Mouse (Mus musculus) forebrain, embryonic 11.5 days (tissue): Measurements from ENCODE around the gene Ccdc81. TPM values are rescaled to one million over a fixed set of nuclear protein-coding genes. Genes with fewer than 3 reads are reported as not detected.

ENCODE experiments used
- ATAC-seq: fragments of 200-750 bp; cut with Nextera tagmentation; replicated peaks from 2 replicates; pipeline ENCODE4 v1.8.0; 2017; ENCODE audit warnings: moderate TSS enrichment; ENCODE audit not compliant: low FRiP score
- DNase-seq: peaks from one replicate; pipeline ENCODE4 v3.0.0-alpha.2; 2017; ENCODE audit warnings: low spot score
- H3K27ac ChIP-seq: fragments of 300-500 bp; sonication (generic); 2 replicates; pipeline ENCODE4 v1.5.1; 2014; ENCODE audit warnings: low read depth, low read length
- H3K27me3 ChIP-seq: fragments of 300-500 bp; sonication (generic); 2 replicates; pipeline ENCODE4 v1.6.1; 2014; ENCODE audit warnings: mild to moderate bottlenecking, low read length, mixed read lengths; ENCODE audit not compliant: control insufficient read depth, insufficient read depth
- H3K36me3 ChIP-seq: fragments of 300-500 bp; sonication (generic); 2 replicates; pipeline ENCODE4 v1.6.1; 2014; ENCODE audit warnings: mild to moderate bottlenecking, low read length, moderate library complexity, mixed read lengths; ENCODE audit not compliant: control insufficient read depth, insufficient read depth
- H3K4me1 ChIP-seq: fragments of 300-500 bp; sonication (generic); replicated peaks from 2 replicates; pipeline ENCODE4 v1.6.1; 2014; ENCODE audit warnings: low read length, mixed read lengths; ENCODE audit not compliant: control insufficient read depth, insufficient read depth
- H3K4me2 ChIP-seq: fragments of 300-500 bp; sonication (generic); 2 replicates; pipeline ENCODE4 v1.6.1; 2014; ENCODE audit warnings: low read depth, mild to moderate bottlenecking, low read length, moderate library complexity, mixed read lengths; ENCODE audit not compliant: severe bottlenecking
- H3K4me3 ChIP-seq: fragments of 300-500 bp; sonication (generic); 2 replicates; pipeline ENCODE4 v1.5.1; 2014; ENCODE audit warnings: low read depth, low read length
- H3K9ac ChIP-seq: fragments of 300-500 bp; sonication (generic); 2 replicates; pipeline ENCODE4 v1.6.1; 2014; ENCODE audit warnings: low read length
- H3K9me3 ChIP-seq: fragments of 300-500 bp; sonication (generic); 2 replicates; pipeline ENCODE4 v1.6.1; 2016; ENCODE audit warnings: low read length, mixed read lengths; ENCODE audit not compliant: control insufficient read depth
- WGBS: fragments of 180-500 bp; shearing (Covaris S2); extraction: QIAGEN DNeasy Blood & Tissue Kit; methylation state at CpG from one replicate; pipeline ENCODE4 v1.1.7; 2014; 5-methylcytosine and 5-hydroxymethylcytosine counted together
- polyA plus RNA-seq: library from polyadenylated mRNA; unstranded; fragments of >200 nt; fragmentation: Nextera tagmentation; extraction: Ambion mirVana; gene quantifications from 2 replicates; pipeline ENCODE4 v1.2.1, GENCODE M21; 2014

Gene Ccdc81
- polyA plus RNA-seq, 1 experiment from 2014 or later: 0.11 TPM

GRCm38 (mm10) chr7:89891856-89892255 is 11.6 kb downstream of the Ccdc81 start:
- Histone ChIP-seq H3K4me3 (no peak overlapping the region), H3K27me3 (no peaks in the 10 kb centered on the region), H3K9ac (no peak overlapping the region), H3K27ac (no peak overlapping the region), H3K4me2 (no peak overlapping the region), H3K9me3 (no peaks in the 10 kb centered on the region), H3K4me1 (no peaks in the 10 kb centered on the region), H3K36me3 (no peaks in the 10 kb centered on the region)
- WGBS: 28% methylated on average over 4 of the region's 4 CpGs
- ATAC-seq (no peak), DNase-seq (no peak)

DNA sequence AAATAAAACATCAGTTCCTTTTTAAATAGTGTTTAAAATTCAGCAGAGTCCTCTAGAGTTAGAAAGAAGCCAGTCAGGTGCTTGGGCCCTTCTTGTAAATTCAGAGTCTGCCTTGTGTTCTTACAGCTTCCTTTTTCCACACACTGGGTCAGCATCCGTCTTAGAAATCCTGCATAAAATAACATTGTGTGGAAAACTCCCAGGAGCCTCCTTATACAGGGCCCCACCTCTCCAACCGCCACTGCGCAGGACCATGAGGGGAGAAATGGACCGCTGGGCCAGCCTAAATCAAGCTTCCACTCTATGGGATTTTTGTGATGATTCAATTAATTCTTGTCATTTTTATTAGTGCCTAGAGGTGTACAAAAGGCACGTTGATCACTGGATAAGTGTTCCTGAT is 12.0 kb downstream of the Ccdc81 start:
- DNase-seq (no peak), ATAC-seq (no peak)
- Histone ChIP-seq H3K4me1 (no peaks in the 10 kb centered on the region), H3K9ac (no peak overlapping the region), H3K9me3 (no peaks in the 10 kb centered on the region), H3K27ac (no peak overlapping the region), H3K27me3 (no peaks in the 10 kb centered on the region), H3K36me3 (no peaks in the 10 kb centered on the region), H3K4me2 (no peak overlapping the region), H3K4me3 (no peak overlapping the region)
- WGBS: 84% methylated on average over 5 of the region's 5 CpGs

DNA sequence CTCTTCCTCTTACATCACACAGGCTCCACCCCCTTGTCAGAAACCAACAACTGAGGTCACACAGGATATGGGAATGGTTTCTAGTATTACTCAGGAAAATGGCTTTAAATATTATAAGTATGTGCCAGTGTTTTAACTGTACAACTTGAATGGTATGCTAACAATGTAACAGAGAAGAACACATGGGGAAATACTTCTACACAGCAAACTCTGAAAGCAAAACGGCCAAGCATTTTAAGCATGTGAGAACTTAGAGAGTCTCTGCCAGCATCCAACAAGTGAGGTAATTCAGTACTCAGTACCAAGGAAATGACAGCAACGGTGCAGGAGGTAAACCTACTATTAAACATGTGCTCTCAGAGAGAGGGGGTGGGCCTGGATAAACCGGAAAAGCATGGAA is 18.9 kb downstream of the Ccdc81 start:
- H3K27me3 ChIP-seq: no peaks in the 10 kb centered on the region
- DNase-seq (no peak), ATAC-seq (no peak)
- H3K9ac ChIP-seq: no peak overlapping the region
- no peaks in the 10 kb centered on the region for H3K9me3 ChIP-seq
- no peak overlapping the region for H3K4me2 ChIP-seq
- H3K4me3 ChIP-seq: no peak overlapping the region
- H3K36me3 ChIP-seq: no peaks in the 10 kb centered on the region
- no peak overlapping the region for H3K27ac ChIP-seq
- H3K4me1 ChIP-seq: no peaks in the 10 kb centered on the region
- 77% methylated on average over 3 of the region's 3 CpGs for WGBS

GRCm38 (mm10) chr7:89879686-89880085 is 23.7 kb downstream of the Ccdc81 start:
- H3K9ac ChIP-seq: no peak overlapping the region
- WGBS: 90% methylated on average over 1 of the region's 1 CpGs
- H3K36me3 ChIP-seq: no peaks in the 10 kb centered on the region
- no peak overlapping the region for H3K4me2 ChIP-seq
- no peak overlapping the region for H3K4me3 ChIP-seq
- ATAC-seq (no peak), DNase-seq (no peak)
- no peaks in the 10 kb centered on the region for H3K9me3 ChIP-seq
- H3K4me1 ChIP-seq: no peaks in the 10 kb centered on the region
- H3K27me3 ChIP-seq: no peaks in the 10 kb centered on the region
- no peak overlapping the region for H3K27ac ChIP-seq

- Histone ChIP-seq H3K27me3 (no peaks in the 10 kb centered on the region), H3K27ac (no peak overlapping the region), H3K9ac (no peak overlapping the region), H3K4me3 (no peak overlapping the region), H3K36me3 (no peaks in the 10 kb centered on the region), H3K9me3 (no peaks in the 10 kb centered on the region), H3K4me2 (no peak overlapping the region), H3K4me1 (no peaks in the 10 kb centered on the region)
- DNase-seq (no peak), ATAC-seq (no peak)
- WGBS: 77% methylated on average over 5 of the region's 5 CpGs
Observed at GRCm38 (mm10) chr7:89867221-89867620, 36.2 kb downstream of the Ccdc81 start.

DNA sequence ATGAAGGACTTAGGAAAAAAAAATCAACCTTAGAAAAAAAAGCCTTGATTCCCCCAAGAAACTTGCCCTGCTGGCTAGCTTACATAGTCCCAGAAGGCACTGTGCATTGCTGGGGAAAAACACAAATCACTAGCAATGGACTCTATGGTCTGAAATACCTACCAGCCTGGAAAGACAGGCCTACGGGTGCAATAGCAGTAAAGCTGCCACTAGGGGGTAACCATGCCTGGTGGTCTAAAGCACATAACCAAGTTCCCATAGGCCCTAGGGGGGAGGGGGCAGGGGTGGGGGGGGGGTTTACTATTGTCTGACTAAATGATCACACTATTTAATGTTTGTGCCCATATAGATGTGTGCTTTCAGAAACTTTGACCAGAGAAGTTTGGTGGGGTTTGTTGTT is 38.7 kb downstream of the Ccdc81 start:
- Histone ChIP-seq H3K4me3 (no peak overlapping the region), H3K27me3 (no peaks in the 10 kb centered on the region), H3K9ac (no peak overlapping the region), H3K4me2 (no peak overlapping the region), H3K27ac (no peak overlapping the region), H3K36me3 (no peaks in the 10 kb centered on the region), H3K9me3 (no peaks in the 10 kb centered on the region), H3K4me1 (no peaks in the 10 kb centered on the region)
- no peak for ATAC-seq
- 82% methylated on average over 1 of the region's 1 CpGs for WGBS
- DNase-seq: no peak

GRCm38 (mm10) chr7:89856440-89857217 is 46.8 kb downstream of the Ccdc81 start:
- Histone ChIP-seq H3K36me3 (no peaks in the 10 kb centered on the region), H3K4me1 (peaks cover 2% of the 10 kb centered on the region; the same call in 1 of the 2 replicates), H3K9me3 (no peaks in the 10 kb centered on the region), H3K4me2 (no peak overlapping the region), H3K27me3 (no peaks in the 10 kb centered on the region), H3K9ac (no peak overlapping the region), H3K4me3 (no peak overlapping the region), H3K27ac (no peak overlapping the region)
- DNase-seq (peak; percentile 61), ATAC-seq (peak; percentile 79)
- 55% methylated on average over 16 of the region's 17 CpGs for WGBS

DNA sequence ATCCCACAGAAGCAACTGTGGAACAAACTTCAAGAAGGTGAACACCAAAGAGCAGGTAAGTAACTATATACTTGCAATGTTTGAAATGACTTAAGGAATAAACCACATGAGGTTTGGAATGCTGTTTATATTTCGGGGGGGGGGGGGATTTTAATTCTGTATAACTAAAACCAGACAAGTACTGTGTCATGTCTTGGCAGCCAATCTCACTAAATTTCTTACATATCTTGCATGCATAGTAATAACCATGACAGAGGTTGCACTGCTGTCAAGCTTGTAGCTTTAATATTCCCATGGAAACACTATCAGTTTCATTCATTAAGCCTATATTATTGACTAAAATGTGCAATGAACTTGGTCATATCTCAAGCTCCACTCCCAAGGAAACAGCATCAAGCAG is 48.2 kb downstream of the Ccdc81 start:
- Histone ChIP-seq H3K9me3 (no peaks in the 10 kb centered on the region), H3K27me3 (no peaks in the 10 kb centered on the region), H3K4me3 (no peak overlapping the region), H3K36me3 (no peaks in the 10 kb centered on the region), H3K4me1 (peaks cover 2% of the 10 kb centered on the region; the same call in 1 of the 2 replicates), H3K27ac (no peak overlapping the region), H3K9ac (no peak overlapping the region), H3K4me2 (no peak overlapping the region)
- no peak for DNase-seq
- ATAC-seq: no peak
- 87% methylated on average over 1 of the region's 1 CpGs for WGBS

DNA sequence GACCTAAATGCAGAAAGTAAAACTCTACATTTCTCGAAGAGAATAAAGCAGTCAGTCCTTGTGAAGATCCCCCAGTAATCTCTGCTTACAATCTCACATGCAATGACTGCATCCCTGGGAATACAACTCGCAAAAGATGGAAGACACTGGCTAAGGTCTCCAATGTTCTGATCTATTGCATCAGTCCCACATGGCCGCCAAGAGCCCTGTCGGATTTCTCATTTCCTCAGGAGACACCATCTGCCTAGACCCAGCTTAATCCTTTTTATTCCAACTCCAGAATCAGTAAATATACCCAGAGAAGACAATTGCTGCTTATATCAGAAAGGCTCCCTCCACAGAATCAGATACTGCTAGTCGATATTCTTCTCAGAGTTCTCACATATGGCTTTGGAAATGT is 50.3 kb downstream of the Ccdc81 start:
- no peak overlapping the region for H3K4me2 ChIP-seq
- peaks cover 2% of the 10 kb centered on the region; the same call in 1 of the 2 replicates for H3K4me1 ChIP-seq
- H3K27ac ChIP-seq: no peak overlapping the region
- DNase-seq: no peak
- no peak overlapping the region for H3K4me3 ChIP-seq
- H3K27me3 ChIP-seq: no peaks in the 10 kb centered on the region
- no peak for ATAC-seq
- no peaks in the 10 kb centered on the region for H3K9me3 ChIP-seq
- no peak overlapping the region for H3K9ac ChIP-seq
- no peaks in the 10 kb centered on the region for H3K36me3 ChIP-seq
- 91% methylated on average over 5 of the region's 5 CpGs for WGBS
